Mouse (Mus musculus): ENCODE results near the gene Atp2b4.

Gene Atp2b4

DNA sequence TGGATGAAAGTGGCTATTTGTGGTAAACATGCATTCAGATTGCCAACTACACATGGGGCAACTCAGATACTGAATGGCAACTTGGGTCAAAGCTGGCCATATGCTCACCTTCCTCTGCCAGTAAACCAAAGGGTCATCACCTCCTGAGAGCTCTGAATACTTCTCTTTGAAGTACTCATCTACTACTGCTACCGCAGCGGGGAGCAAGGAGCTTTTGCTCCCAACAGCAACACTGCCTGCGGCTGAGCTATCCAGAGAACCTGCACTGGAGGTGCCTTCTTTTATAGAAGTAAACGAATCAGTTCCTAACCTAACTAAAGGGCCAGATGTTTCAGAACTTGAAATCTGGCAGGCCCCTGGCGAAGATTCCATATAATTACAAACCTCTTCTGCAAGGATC lies 144.0 kb downstream of the Atp2b4 start:
- no peak for DNase-seq (ENCODE audit: low spot score in 2 of 2)

DNA sequence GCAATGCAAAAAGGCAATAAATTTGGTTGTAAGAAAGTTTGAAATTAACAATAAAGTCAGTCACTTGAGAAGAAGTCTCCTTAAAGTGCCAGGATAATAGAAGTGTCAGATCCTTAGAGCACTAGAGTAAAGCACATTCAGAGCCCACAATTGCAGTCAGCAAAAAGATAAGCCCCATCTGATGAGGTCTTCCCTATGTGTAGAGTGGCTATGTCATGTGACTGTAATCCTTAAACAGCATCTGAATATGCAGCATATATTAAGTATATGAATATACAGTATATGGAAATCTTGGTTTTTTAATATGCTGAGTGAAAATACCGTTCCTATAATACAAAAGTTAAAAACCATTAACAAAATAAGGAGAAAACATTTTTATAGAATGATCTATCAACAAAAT lies 147.8 kb downstream of the Atp2b4 start:
- no peak for DNase-seq (ENCODE audit: low spot score in 2 of 2)

DNA sequence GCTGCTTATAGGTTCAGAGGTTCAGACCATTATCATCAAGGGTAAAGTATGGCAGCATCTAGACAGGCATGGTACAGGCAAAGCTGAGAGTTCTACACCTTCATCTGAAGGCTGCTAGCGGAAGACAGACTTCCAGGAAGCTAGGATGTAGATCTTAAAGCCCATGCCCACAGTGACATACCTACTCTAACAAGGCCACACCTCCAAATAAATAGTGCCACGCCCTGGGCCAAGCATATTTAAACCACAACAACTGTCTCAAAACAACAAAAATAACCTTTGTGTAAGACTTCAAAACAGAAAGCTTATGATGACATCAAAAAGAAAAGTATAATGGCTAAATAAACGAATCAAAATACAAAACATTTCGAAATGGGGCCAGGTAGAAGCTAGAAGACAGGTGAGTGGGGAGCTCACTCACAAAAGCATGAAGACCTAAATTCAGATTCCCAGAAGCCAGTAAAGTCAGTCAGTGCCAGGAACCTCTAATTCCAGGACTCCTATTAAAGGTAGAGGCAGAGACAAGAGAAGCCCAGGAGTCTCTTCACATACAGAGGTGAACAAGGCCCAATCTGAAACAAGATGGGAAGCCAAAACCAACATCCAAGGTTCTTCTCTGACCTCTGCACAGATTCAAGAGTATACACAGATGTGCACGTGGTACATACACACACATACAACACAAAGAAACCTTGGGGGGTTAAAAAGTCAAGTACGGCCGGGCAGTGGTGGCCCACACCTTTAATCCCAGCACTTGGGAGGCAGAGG lies 150.4 kb downstream of the Atp2b4 start:
- no peak for DNase-seq (ENCODE audit: low spot score in 2 of 2)
